Mouse (Mus musculus): ENCODE measurements around the gene Zfp148.

- TF ChIP-seq CTCF (IDR thresholded peaks at IDR 0.05; ENCODE audit: control insufficient read depth, insufficient read depth, insufficient replicate concordance, low read depth, low read length) (no peak), POLR2A (IDR thresholded peaks at IDR 0.05; ENCODE audit: control insufficient read depth, low read depth, low read length) (no peak)
These were observed 93.7 kb downstream of the Zfp148 start for GRCm38 (mm10) chr16:33474381-33474780.

Data from testis, adult 2 months (tissue).